Mouse (Mus musculus) small intestine, adult 2 months (tissue): ENCODE data around the gene Lrrc40.

Experiments
- CTCF ChIP-seq: fragments of 200-500 bp; IDR thresholded peaks from 2 replicates; pipeline ENCODE4 v1.5.1; 2012; ENCODE audit warnings: low read depth, mild to moderate bottlenecking, control low read depth, inconsistent platforms, low read length, moderate library complexity, mixed read lengths; ENCODE audit not compliant: insufficient replicate concordance, insufficient read length; ENCODE audit errors: extremely low read depth
- POLR2A ChIP-seq: fragments of 200-500 bp; IDR thresholded peaks from 2 replicates; pipeline ENCODE4 v1.6.1; 2012; ENCODE audit warnings: low read depth, mild to moderate bottlenecking, control low read depth, inconsistent platforms, low read length, moderate library complexity

- TF ChIP-seq CTCF (no peak), POLR2A (no peak)
Observed at GRCm38 (mm10) chr3:158067916-158068315, 31.5 kb downstream of the Lrrc40 start.
